Mouse (Mus musculus) frontal cortex, postnatal 10 days (tissue): Measurements from ENCODE around the gene Prnp.

Source experiments
- DNase-seq, 2 experiments: peaks; one replicate each; pipeline ENCODE4 v3.0.0; 2022; ENCODE audit warnings: low spot score in 2 of 2, mixed read lengths in 1 of 2

The Prnp gene

GRCm38 (mm10) chr2:131909683-131910572, at the start of gene Prnp, which contains the start of gene Prn:
Prnp (plus strand) TSS chr2:131909928.
Prn (plus strand) TSS chr2:131909957.
- peak; percentile 83 to 91 for DNase-seq

- DNase-seq, result peak in 1 of 2 experiments; percentile 44
Observed at GRCm38 (mm10) chr2:131862617-131863275, 47.0 kb upstream of the Prnp start.

- DNase-seq, result no peak
Observed at GRCm38 (mm10) chr2:131863472-131863871, 46.3 kb upstream of the Prnp start.

GRCm38 (mm10) chr2:131864262-131864796, 45.4 kb upstream of the Prnp start:
- DNase-seq, result no peak

GRCm38 (mm10) chr2:131866676-131867075, 43.1 kb upstream of the Prnp start:
- no peak for DNase-seq

DNA sequence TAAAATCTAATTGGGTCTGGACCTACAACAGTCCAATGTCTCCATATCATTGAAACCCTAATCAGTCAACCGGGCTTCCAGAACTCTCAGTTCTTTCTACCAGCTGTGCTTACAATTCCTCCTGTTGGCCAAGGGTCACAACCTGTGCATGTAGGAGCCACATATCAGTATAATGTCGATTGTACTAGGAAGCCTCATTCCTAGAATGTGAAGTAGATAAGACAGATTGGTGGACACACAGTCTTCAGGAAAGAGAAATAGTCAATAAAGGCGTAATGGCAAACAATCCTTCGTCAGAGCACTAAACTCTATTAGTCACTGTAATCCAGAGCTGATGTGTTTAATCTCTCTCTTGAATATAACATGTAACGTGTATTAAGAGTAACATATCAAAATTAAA, 40.7 kb upstream of the Prnp start:
- no peak for DNase-seq

DNA sequence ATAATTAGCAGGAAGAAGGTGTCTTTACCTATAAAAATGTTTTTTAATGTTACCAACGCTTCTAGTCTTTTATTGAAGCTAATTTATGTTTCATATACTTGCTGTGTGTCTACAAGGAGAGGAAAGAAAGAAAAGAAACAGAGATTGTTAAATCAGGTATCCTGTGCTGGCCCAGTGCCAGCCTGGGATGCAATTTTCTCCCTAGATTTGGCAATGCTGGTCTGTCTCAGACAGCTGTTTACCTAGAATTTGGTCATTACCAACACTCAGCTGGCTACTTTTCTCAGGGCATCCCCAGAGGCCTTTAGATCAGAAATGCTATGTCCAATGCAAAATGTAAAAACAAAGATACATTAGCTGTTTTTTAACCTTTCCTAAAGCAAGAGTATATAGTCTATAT, 36.4 kb upstream of the Prnp start:
- no peak for DNase-seq

- DNase-seq, result no peak
Observed at GRCm38 (mm10) chr2:131876551-131877265, 33.0 kb upstream of the Prnp start.

GRCm38 (mm10) chr2:131881766-131882165, 28.0 kb upstream of the Prnp start:
- DNase-seq, result no peak

DNA sequence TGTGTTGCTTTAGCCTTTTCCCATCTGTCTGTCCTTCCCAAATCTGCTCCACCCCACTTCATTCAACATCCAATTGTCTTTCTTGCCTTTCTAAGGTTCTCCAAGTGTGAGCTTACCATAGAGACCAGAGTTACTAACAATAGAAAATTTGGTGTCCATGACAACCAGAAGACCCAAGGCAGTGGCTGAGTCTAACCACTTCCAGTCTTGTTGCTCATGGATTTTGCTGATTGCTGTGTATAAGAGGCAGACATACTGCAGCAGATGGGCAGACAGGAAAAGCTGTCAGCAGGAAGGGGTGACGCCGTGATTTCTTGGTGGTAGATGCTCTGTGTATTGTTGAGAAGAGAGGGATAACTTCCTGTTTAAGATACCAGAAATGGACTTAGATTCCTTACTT, 26.6 kb upstream of the Prnp start:
- peak; percentile 36 to 65 for DNase-seq

- DNase-seq, result no peak
Observed at GRCm38 (mm10) chr2:131886503-131887160, 23.1 kb upstream of the Prnp start.

- no peak for DNase-seq
Observed at GRCm38 (mm10) chr2:131888233-131888632, 21.5 kb upstream of the Prnp start.

- DNase-seq, result no peak
Observed at GRCm38 (mm10) chr2:131892534-131892933, 17.2 kb upstream of the Prnp start.

- no peak for DNase-seq
Observed at GRCm38 (mm10) chr2:131895106-131895505, 14.6 kb upstream of the Prnp start.

- DNase-seq, result no peak
Observed at GRCm38 (mm10) chr2:131896011-131896410, 13.7 kb upstream of the Prnp start.

GRCm38 (mm10) chr2:131897336-131898109, 12.2 kb upstream of the Prnp start:
- DNase-seq, result no peak

DNA sequence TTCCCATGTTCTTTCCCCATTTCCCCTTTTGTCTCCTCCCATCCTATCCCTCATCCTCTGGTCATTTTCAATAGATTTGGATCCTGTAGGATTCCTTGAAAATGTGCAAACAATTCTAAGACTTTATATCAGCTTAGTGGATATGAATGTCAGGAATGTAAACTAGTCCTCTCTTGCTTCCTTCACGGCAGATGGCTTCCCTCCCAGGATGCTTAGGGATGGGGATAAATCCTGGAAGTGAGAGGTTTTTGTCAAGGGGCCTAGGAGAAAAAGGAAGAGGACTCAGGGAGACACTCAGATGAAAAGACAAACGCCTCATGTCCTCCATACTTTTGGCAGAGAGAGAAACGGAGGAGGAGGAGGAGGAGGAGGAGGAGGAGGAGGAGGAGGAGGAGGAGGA, 7.3 kb upstream of the Prnp start:
- DNase-seq, result no peak

DNA sequence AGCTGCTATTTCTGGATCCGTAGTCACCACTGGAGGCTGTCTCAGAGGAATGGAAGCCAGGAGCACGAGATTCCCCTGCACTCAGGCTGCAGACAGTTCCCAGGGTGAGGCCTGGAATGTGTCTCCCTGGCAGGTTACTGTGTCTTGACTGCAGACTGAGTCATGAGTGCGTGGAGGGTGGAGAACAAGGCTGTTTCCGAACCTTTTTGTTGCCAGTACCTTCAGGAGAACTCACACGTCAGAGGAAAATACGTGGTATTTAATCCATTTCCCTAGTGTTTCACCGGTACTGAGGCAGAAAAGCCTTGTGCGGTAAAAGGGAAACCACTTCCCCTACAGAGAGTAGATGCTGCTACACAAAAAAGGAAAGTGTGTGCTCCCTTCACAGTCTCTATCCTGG, 6.9 kb upstream of the Prnp start:
- no peak for DNase-seq

DNA sequence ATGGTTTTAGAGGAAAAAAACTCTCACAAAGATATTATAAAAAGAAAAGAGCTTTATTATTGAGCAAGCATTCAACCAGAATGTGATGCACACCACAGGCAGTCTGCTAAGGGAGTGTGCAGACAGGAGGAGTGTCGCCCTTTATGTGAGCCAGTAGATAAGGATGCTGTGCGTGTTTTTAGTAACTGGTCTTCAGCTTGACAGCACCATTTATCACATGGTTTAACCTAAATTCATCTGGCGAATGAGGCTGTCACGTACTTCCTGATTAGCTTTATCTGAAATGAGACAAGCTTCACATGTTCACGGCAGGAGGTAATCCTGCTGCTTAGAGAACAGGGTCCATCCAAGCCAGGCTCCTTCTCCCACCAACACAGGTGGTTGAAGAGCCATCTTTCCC, 4.7 kb upstream of the Prnp start:
- DNase-seq, result no peak

DNA sequence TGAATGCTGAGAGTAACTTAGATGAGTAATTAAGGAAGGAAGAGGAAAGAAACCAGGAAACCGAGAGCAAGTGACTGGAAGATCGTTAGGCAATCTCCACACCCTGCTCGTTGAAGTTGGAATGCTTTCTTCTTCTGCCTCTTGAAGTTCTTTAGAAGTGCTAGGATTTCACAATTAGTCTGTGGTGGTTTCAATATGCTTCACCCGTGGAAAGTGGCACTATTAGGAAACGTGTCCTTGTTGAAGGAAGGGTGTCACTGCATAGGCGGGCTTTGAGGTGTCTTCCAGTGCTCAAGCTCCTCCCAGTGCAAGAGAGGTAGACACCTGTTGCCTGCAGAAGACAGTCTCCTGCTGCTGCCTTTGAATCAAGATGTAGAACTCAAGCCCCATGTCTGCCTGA, 4.0 kb upstream of the Prnp start:
- no peak for DNase-seq

DNA sequence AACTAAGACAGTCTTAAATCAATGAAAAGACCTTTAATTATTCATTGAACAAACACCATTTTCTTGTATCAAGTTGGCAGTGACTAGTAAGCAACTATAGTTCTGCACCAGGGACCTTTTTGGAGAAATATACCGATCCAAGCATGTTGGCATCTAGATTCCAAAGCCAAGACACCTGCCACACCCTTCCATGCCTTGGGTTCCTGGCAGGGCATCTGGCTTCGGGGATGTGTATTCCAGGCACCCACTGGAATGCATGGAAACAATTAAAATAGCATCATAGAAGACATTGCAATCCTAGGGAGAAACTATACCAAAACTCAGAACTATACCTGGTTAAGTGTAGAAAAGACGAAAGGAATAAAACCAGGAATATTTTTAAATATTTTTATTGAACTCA, 3.5 kb upstream of the Prnp start:
- DNase-seq, result no peak
